Mouse (Mus musculus) v-Abl transformed pro-B cells (cell line): Measurements from ENCODE around the gene Anxa6.

Experiments
- in situ Hi-C, 2 experiments: fragments of 400-800 bp; cut with MboI; formaldehyde crosslinking; loops; one replicate each; pipeline ENCODE4 v1.15.1; 2025; ENCODE audit not compliant: unreplicated experiment in 2 of 2

The Anxa6 gene

GRCm38 (mm10) chr11:54934198-54934597, 99.0 kb downstream of the Anxa6 start:
- in situ Hi-C loops: loop anchor here (5.0 kb wide), 2 partner anchors 48 to 108 kb away; no protein-coding TSS in a partner anchor

- in situ Hi-C loops: loop anchor here (5.0 kb wide), 2 partner anchors 50 to 110 kb away; no protein-coding TSS in a partner anchor
Observed at GRCm38 (mm10) chr11:54932540-54932939, 100.7 kb downstream of the Anxa6 start.

- in situ Hi-C loops: loop anchor here (5.0 kb wide), 2 partner anchors 51 to 111 kb away; no protein-coding TSS in a partner anchor
Observed at GRCm38 (mm10) chr11:54931405-54932093, 101.7 kb downstream of the Anxa6 start.

GRCm38 (mm10) chr11:54930318-54930979, 102.8 kb downstream of the Anxa6 start:
- in situ Hi-C loops: loop anchor here (5.0 kb wide), 2 partner anchors 52 to 112 kb away; no protein-coding TSS in a partner anchor

GRCm38 (mm10) chr11:54929744-54930143, 103.5 kb downstream of the Anxa6 start:
- in situ Hi-C loops: loop anchor here (5.0 to 10.0 kb wide), 5 partner anchors 53 to 625 kb away; partner anchors contain the start of gene Acsl6 (in 1 of the 2)

GRCm38 (mm10) chr11:54929290-54929689, 104.0 kb downstream of the Anxa6 start:
- in situ Hi-C loops: loop anchor here (5.0 to 10.0 kb wide), 3 partner anchors 367 to 624 kb away; partner anchors contain the start of gene Acsl6 (in 1 of the 2)
